Mouse (Mus musculus): Measurements from ENCODE around the gene Tanc2.

The Tanc2 gene

GRCm38 (mm10) chr11:105589877-105590641 is at the start of gene Tanc2:
TSS of gene Tanc2 (plus strand) at chr11:105589986.
- no peak for DNase-seq (ENCODE audit: low spot score)

GRCm38 (mm10) chr11:105540781-105541180 is 49.0 kb upstream of the Tanc2 start:
- DNase-seq (ENCODE audit: low spot score), result no peak

- DNase-seq (ENCODE audit: low spot score), result no peak
These were observed 48.4 kb upstream of the Tanc2 start for GRCm38 (mm10) chr11:105541366-105541765.

- no peak for DNase-seq (ENCODE audit: low spot score)
These were observed 47.7 kb upstream of the Tanc2 start for GRCm38 (mm10) chr11:105542129-105542528.

DNA sequence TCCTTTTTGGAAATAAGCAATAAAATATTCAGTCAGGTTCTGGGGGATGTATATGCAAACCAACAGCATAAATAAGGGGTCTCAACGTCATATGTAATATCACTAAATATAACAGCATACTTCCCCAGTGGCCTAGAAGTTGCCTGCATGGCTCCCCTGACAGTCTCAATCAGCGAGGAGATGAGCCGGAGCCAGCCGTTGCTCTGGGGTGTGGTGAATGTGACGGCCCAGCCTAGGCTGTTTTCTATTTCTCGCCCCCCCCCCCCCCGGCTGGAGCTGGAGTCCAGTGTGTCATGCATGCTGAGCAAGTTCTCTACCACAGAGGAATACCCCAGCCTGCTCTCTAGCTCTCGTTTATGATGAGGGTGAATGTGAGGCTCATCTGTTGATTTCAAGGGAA is 44.0 kb upstream of the Tanc2 start:
- DNase-seq (ENCODE audit: low spot score), result no peak

GRCm38 (mm10) chr11:105546393-105546792 is 43.4 kb upstream of the Tanc2 start:
- DNase-seq (ENCODE audit: low spot score), result no peak

GRCm38 (mm10) chr11:105548383-105548782 is 41.4 kb upstream of the Tanc2 start:
- DNase-seq (ENCODE audit: low spot score), result no peak

GRCm38 (mm10) chr11:105549164-105550121 is 40.3 kb upstream of the Tanc2 start:
- DNase-seq (ENCODE audit: low spot score), result no peak

- no peak for DNase-seq (ENCODE audit: low spot score)
These were observed 32.5 kb upstream of the Tanc2 start for GRCm38 (mm10) chr11:105557285-105557684.

DNA sequence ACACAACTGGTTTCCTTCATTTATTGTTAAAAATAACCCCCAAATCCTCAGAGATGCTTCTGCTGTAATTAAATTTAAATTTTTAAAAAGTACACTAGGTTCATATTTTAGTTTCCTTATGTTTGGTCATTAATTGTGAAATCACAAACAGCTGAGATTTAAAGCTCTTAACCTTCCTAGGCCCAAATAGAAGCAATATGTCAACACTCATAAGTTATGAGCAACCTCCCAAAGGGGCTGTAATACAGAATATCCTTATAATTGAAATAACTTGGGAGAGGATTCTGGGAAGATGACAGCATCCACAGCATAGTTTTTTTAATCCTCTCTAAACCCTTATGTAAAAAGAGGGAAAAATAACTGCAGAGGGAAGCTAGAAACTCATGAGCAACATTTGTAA is 31.7 kb upstream of the Tanc2 start:
- DNase-seq (ENCODE audit: low spot score), result no peak

GRCm38 (mm10) chr11:105558803-105559505 is 30.8 kb upstream of the Tanc2 start:
- DNase-seq (ENCODE audit: low spot score), result no peak

- DNase-seq (ENCODE audit: low spot score), result no peak
These were observed 26.2 kb upstream of the Tanc2 start for GRCm38 (mm10) chr11:105563546-105563945.

DNA sequence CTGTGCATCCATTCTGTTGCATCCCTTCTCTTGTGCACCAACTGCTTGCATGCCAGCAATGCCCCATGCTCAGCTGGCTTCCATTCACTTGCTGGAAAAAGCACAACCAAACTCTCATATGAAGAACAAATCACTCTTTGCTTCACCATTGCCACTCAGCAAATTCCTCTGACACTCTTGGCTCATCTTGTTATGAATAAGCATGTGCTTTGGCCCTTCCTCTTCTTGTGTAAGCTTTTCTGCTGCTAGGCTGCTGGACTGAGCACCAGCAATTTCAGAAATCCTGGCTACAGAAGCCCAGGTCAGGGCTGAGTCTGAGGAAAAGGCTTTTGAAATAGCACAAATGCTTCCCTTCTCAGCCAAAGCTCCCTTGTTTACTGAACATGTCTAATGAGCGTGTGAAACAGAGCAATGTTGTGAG is 22.6 kb upstream of the Tanc2 start:
- no peak for DNase-seq (ENCODE audit: low spot score)

DNA sequence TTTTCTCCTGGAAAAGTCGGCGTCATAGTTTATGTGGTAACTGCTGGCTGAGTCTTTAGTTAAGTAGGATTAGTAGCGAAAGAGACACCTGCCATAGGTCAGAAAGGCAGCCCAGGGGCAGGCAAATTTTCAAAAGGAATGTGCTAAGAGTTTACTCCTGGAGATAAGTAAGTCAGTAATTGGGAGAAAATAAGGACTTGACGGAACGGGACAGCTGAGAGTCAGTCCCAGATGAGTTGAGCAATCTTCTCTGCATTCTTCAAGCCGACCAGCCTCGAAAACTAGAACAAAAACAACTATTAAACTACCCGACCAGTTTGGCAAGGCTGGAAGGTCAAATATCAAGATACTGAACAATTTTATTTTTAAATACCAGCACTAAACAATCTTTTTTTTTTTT is 17.8 kb upstream of the Tanc2 start:
- no peak for DNase-seq (ENCODE audit: low spot score)

DNA sequence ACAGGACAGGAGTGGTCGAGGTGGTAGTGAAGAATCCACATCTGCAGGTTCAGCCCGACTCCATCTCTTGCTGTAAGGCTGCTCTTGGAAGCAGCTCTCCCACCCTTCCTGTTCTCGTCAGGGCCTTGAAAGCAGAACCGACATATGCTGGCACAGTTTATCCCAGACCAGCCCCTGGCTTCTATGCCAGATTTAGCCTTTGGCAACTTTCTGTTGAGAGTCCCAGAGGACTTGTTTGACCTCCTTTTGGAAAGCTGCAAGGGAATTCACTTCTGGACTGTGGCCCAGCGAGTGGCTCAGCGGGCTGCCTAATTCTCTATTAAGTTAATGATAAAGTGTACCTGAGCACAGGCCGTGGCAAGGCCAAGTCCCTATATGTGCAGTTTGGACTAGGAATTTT is 15.5 kb upstream of the Tanc2 start:
- no peak for DNase-seq (ENCODE audit: low spot score)

- no peak for DNase-seq (ENCODE audit: low spot score)
These were observed 12.6 kb upstream of the Tanc2 start for GRCm38 (mm10) chr11:105577211-105577610.

DNA sequence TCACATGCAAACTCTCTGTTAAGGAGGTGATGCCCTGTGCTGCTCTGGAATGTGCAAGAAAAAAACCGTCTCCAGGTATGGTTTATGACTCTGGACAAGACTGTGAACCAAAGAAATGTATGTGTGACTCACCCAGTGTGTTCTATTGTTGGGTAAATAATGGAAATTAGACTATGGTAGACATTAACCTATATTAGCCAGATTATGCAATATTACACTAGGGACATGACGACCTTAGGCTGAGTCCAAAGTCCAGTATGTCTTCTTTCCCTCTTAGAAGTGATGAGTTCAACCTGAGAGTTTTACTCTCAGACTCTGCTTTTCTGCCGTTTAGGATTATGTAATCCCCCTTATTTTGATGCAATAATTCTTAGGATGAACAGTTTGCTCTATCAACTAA is 7.8 kb upstream of the Tanc2 start:
- DNase-seq (ENCODE audit: low spot score), result no peak

- peak; percentile 19 for DNase-seq (ENCODE audit: low spot score)
These were observed 432 bp upstream of the Tanc2 start for GRCm38 (mm10) chr11:105589231-105589876.

- DNase-seq (ENCODE audit: low spot score), result no peak
These were observed 2.1 kb downstream of the Tanc2 start for GRCm38 (mm10) chr11:105591905-105592304.

DNA sequence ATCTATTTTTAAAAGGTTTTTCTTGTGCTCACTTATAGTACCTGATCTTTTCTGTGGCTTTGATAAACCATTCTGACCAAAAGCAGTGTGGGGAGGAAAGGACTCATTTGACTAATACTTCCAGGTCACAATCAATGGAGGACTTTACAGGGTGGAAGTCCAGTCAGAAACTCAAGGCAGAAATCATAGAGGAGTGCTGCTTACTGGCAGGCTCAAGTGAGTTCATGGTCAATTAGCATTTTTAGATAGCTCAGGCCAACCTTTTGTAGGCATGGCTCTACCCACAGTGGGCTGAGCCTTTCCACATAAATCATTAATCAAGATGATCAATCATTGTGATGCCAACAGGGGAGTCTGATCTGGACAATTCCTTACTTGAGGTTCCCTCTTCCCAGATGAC is 12.4 kb downstream of the Tanc2 start:
- DNase-seq (ENCODE audit: low spot score), result no peak

DNA sequence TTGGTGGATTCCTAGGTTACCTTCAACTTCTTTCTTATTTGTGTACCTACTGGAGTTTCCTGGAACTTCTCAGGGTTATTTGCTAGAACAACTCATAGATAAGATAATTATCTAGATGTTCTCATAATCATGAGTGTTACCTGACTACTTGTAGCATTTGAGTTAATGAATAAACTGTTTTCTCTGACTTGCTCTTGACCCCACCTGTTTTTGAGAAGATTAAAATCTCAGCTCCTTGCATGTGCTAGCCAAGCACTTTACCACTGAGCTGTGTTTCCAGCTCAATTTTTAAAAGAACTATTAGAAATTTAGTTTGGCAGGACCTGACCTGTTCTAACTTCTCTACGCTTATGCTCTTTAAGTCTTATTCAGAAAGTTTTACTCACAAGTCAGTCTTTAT is 36.4 kb downstream of the Tanc2 start:
- no peak for DNase-seq (ENCODE audit: low spot score)

GRCm38 (mm10) chr11:105643995-105644394 is 54.2 kb downstream of the Tanc2 start:
- DNase-seq (ENCODE audit: low spot score), result no peak

Measured in urinary bladder, postnatal 10 days (tissue).